Mouse (Mus musculus): Measurements from ENCODE around the gene Ppm1b. TPM values are rescaled to one million over a fixed set of nuclear protein-coding genes. Genes with fewer than 3 reads are reported as not detected.
A peak's percentile ranks its signal among the peaks of the same experiment; 100 is the strongest.

Gene Ppm1b
- polyA plus RNA-seq, 1 experiment from 2014 or later = 63.4 TPM

DNA sequence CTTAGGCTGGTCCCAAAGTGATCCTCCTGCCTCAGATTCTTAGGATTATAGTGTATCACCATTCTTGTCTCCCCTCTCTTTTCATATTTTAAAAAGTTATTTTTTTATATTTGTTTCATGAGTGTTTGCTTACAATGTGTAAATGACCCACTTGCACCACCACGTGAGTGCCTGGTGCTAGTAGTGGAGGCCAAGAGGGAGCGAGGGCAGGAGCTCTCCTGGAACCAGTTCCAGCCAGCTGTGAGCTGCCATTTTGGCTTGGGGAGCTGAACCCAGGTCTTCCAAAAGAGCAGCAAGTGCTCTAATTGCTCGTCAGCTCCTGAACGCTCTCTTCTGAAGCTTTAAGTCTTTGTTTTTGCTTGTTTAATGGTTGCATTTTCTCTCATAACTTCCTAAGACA is 3.6 kb downstream of the Ppm1b start:
- Histone ChIP-seq H3K36me3 (ENCODE audit: control insufficient read depth, insufficient read depth, low read length) (no peaks in the 10 kb centered on the region), H3K27me3 (ENCODE audit: control insufficient read depth, insufficient read depth, low read length) (no peaks in the 10 kb centered on the region), H3K4me2 (replicated peaks; ENCODE audit: low read depth, low read length) (peak overlapping the region; percentile 66), H3K9me3 (ENCODE audit: control insufficient read depth, low read depth, low read length) (no peaks in the 10 kb centered on the region), H3K9ac (replicated peaks; ENCODE audit: low read depth, low read length) (no peak overlapping the region), H3K27ac (ENCODE audit: low read length) (no peak overlapping the region), H3K4me1 (ENCODE audit: control insufficient read depth, insufficient read depth, low read length) (peaks cover 18% of the 10 kb centered on the region), H3K4me3 (ENCODE audit: low read depth, low read length) (peak overlapping the region; percentile 96)
- no peak for ATAC-seq (ENCODE audit: insufficient number of reproducible peaks, insufficient read depth, low FRiP score, low read depth)
- WGBS = 78% methylated on average over 4 of the region's 4 CpGs

DNA sequence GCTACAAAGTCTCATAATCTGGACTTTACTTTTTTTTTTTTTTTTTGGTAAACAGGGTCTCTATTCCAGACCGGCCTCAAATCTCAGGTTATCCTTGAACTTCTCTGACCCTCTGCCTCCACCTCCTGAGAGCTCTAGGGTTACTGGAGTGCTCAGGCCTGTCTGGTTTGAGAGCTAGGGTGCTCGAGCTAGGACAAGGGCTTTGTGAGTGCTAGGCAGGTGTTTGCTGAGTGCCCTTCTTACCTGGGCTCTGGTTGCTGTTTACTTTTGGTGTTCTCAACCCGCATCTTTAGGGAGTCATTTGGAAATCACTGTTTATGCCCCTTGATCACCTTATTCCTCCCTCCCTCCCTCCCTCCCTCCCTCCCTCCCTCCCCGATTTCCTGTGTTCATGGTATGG is 5.5 kb downstream of the Ppm1b start:
- 56% methylated on average over 4 of the region's 4 CpGs for WGBS
- Histone ChIP-seq H3K4me3 (ENCODE audit: low read depth, low read length) (no peak overlapping the region), H3K9ac (replicated peaks; ENCODE audit: low read depth, low read length) (no peak overlapping the region), H3K27ac (ENCODE audit: low read length) (no peak overlapping the region), H3K9me3 (ENCODE audit: control insufficient read depth, low read depth, low read length) (no peaks in the 10 kb centered on the region; the same call in 1 of the 2 replicates), H3K4me1 (ENCODE audit: control insufficient read depth, insufficient read depth, low read length) (peaks cover 13% of the 10 kb centered on the region), H3K27me3 (ENCODE audit: control insufficient read depth, insufficient read depth, low read length) (no peaks in the 10 kb centered on the region), H3K4me2 (replicated peaks; ENCODE audit: low read depth, low read length) (no peak overlapping the region), H3K36me3 (ENCODE audit: control insufficient read depth, insufficient read depth, low read length) (no peaks in the 10 kb centered on the region)
- no peak for ATAC-seq (ENCODE audit: insufficient number of reproducible peaks, insufficient read depth, low FRiP score, low read depth)

DNA sequence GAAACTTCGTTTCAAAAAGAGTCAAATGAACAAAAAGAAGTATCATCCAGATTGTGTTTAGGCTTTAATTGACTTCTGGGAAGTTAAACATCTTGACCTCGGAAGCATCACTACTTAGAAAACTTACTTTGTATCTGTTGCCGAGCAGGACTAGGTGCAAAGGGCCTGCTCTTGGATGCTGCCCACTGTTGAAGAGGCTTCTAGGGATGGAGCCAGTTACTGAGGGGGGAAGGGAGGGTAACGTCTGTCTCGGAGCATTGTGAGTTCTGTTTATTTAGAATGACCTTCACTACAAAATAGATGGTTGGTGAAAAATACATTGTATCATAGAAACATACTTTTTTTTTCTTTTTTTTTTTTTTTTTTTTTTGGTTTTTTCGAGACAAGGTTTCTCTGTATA is 7.1 kb downstream of the Ppm1b start:
- no peak for ATAC-seq (ENCODE audit: insufficient number of reproducible peaks, insufficient read depth, low FRiP score, low read depth)
- no peaks in the 10 kb centered on the region for H3K36me3 ChIP-seq (ENCODE audit: control insufficient read depth, insufficient read depth, low read length)
- H3K9me3 ChIP-seq (ENCODE audit: control insufficient read depth, low read depth, low read length) = no peaks in the 10 kb centered on the region; the same call in 1 of the 2 replicates
- no peak overlapping the region for H3K27ac ChIP-seq (ENCODE audit: low read length)
- 68% methylated on average over 6 of the region's 6 CpGs for WGBS
- no peak overlapping the region for H3K4me3 ChIP-seq (ENCODE audit: low read depth, low read length)
- no peak overlapping the region for H3K4me2 ChIP-seq (replicated peaks; ENCODE audit: low read depth, low read length)
- H3K4me1 ChIP-seq (ENCODE audit: control insufficient read depth, insufficient read depth, low read length) = peaks cover 13% of the 10 kb centered on the region
- H3K9ac ChIP-seq (replicated peaks; ENCODE audit: low read depth, low read length) = no peak overlapping the region
- no peaks in the 10 kb centered on the region for H3K27me3 ChIP-seq (ENCODE audit: control insufficient read depth, insufficient read depth, low read length)

DNA sequence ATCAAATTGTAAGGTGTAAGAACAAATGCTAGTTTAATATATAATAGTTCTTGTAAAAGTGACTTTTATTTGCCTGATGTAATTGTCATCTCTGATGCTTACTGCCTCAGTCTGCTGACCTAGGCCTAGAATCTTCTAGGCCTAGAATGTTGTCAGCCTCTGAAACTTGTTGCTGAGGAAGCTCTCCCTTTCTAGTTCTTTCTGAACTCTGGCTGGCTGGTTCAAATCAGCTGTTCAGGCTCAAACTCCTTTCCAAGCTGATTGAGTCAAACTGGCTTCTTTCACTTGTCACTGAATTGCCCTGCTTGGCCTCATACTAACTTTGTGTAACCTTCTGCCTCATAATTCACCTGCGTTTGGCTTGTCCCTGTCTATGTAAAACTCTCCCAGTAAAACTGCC is 9.7 kb downstream of the Ppm1b start:
- Histone ChIP-seq H3K27me3 (ENCODE audit: control insufficient read depth, insufficient read depth, low read length) (no peaks in the 10 kb centered on the region), H3K4me3 (ENCODE audit: low read depth, low read length) (no peak overlapping the region), H3K4me2 (replicated peaks; ENCODE audit: low read depth, low read length) (no peak overlapping the region), H3K27ac (ENCODE audit: low read length) (no peak overlapping the region), H3K9me3 (ENCODE audit: control insufficient read depth, low read depth, low read length) (no peaks in the 10 kb centered on the region; the same call in 1 of the 2 replicates), H3K4me1 (ENCODE audit: control insufficient read depth, insufficient read depth, low read length) (no peaks in the 10 kb centered on the region), H3K36me3 (ENCODE audit: control insufficient read depth, insufficient read depth, low read length) (no peaks in the 10 kb centered on the region), H3K9ac (replicated peaks; ENCODE audit: low read depth, low read length) (no peak overlapping the region)
- no peak for ATAC-seq (ENCODE audit: insufficient number of reproducible peaks, insufficient read depth, low FRiP score, low read depth)
- WGBS = 89% methylated on average over 1 of the region's 1 CpGs

DNA sequence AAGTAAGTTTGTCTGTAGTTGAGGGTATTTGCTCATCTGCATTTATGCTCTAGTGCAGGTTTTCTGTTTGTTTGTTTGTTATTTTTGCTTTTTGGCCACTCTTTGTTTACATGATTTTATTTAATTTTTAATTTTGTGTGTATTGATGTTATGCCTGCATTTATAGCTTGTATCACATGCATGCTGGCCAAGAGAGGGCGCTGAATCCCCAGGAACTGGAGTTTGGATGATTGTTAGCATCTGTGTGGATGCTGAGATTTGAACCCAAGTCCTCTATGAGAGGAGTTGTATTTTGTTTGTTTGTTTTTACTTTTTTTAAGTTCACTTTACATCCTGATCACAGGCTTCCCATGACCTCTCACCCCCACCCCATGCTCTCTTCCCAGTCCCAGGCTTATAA is 10.5 kb downstream of the Ppm1b start:
- H3K27ac ChIP-seq (ENCODE audit: low read length) = no peak overlapping the region
- no peaks in the 10 kb centered on the region; the same call in 1 of the 2 replicates for H3K9me3 ChIP-seq (ENCODE audit: control insufficient read depth, low read depth, low read length)
- H3K9ac ChIP-seq (replicated peaks; ENCODE audit: low read depth, low read length) = no peak overlapping the region
- 64% methylated on average over 1 of the region's 1 CpGs for WGBS
- no peaks in the 10 kb centered on the region for H3K4me1 ChIP-seq (ENCODE audit: control insufficient read depth, insufficient read depth, low read length)
- ATAC-seq (ENCODE audit: insufficient number of reproducible peaks, insufficient read depth, low FRiP score, low read depth) = no peak
- H3K4me2 ChIP-seq (replicated peaks; ENCODE audit: low read depth, low read length) = no peak overlapping the region
- no peaks in the 10 kb centered on the region for H3K27me3 ChIP-seq (ENCODE audit: control insufficient read depth, insufficient read depth, low read length)
- no peak overlapping the region for H3K4me3 ChIP-seq (ENCODE audit: low read depth, low read length)
- H3K36me3 ChIP-seq (ENCODE audit: control insufficient read depth, insufficient read depth, low read length) = no peaks in the 10 kb centered on the region

DNA sequence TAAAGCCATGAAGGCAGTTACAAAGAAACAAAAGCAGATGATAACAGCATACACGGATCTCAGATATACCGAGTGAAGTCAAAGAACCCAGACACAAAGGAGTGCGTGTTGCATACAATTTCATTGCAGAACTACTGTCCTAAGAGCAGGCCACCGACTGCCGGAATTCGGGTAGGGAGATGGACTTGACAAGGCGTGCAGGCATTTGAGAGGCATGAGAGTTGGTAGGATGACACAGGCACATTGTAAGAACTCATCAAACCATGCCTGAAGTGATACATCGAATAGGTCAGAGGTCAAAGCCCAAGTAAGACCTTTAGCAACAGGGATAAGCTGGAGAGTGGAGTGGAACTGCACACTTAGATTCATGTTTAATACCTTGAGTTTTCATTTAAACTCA is 13.4 kb downstream of the Ppm1b start:
- H3K36me3 ChIP-seq (ENCODE audit: control insufficient read depth, insufficient read depth, low read length) = no peaks in the 10 kb centered on the region
- no peaks in the 10 kb centered on the region for H3K27me3 ChIP-seq (ENCODE audit: control insufficient read depth, insufficient read depth, low read length)
- H3K4me3 ChIP-seq (ENCODE audit: low read depth, low read length) = no peak overlapping the region
- H3K9ac ChIP-seq (replicated peaks; ENCODE audit: low read depth, low read length) = no peak overlapping the region
- no peaks in the 10 kb centered on the region; the same call in 1 of the 2 replicates for H3K9me3 ChIP-seq (ENCODE audit: control insufficient read depth, low read depth, low read length)
- ATAC-seq (ENCODE audit: insufficient number of reproducible peaks, insufficient read depth, low FRiP score, low read depth) = no peak
- WGBS = 81% methylated on average over 8 of the region's 8 CpGs
- H3K4me2 ChIP-seq (replicated peaks; ENCODE audit: low read depth, low read length) = no peak overlapping the region
- no peaks in the 10 kb centered on the region for H3K4me1 ChIP-seq (ENCODE audit: control insufficient read depth, insufficient read depth, low read length)
- H3K27ac ChIP-seq (ENCODE audit: low read length) = no peak overlapping the region

DNA sequence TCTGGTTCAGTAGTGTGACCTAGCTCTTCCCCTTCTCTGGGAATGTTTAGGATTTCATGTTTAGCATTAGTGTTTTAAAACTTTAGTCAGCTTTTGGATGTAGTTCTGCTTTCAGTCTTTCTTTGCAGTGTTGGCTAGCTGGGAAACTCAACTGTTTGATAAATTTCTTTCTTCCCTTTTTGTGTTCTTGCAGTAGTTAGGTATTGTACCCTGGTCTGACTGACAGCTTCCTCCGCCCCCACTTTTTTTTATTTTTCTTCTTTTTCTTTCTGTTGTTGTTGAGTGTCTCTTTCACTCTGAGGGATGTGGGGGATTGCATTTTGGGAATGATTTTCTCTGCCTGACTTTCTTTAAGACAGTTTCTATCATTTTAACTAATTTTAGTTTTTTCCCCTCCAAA is 25.2 kb downstream of the Ppm1b start:
- Histone ChIP-seq H3K36me3 (ENCODE audit: control insufficient read depth, insufficient read depth, low read length) (no peaks in the 10 kb centered on the region), H3K4me1 (ENCODE audit: control insufficient read depth, insufficient read depth, low read length) (no peaks in the 10 kb centered on the region), H3K27me3 (ENCODE audit: control insufficient read depth, insufficient read depth, low read length) (no peaks in the 10 kb centered on the region), H3K9ac (replicated peaks; ENCODE audit: low read depth, low read length) (no peak overlapping the region), H3K4me2 (replicated peaks; ENCODE audit: low read depth, low read length) (no peak overlapping the region), H3K27ac (ENCODE audit: low read length) (no peak overlapping the region), H3K9me3 (ENCODE audit: control insufficient read depth, low read depth, low read length) (no peaks in the 10 kb centered on the region), H3K4me3 (ENCODE audit: low read depth, low read length) (no peak overlapping the region)
- 100% methylated on average over 1 of the region's 1 CpGs for WGBS
- no peak for ATAC-seq (ENCODE audit: insufficient number of reproducible peaks, insufficient read depth, low FRiP score, low read depth)

DNA sequence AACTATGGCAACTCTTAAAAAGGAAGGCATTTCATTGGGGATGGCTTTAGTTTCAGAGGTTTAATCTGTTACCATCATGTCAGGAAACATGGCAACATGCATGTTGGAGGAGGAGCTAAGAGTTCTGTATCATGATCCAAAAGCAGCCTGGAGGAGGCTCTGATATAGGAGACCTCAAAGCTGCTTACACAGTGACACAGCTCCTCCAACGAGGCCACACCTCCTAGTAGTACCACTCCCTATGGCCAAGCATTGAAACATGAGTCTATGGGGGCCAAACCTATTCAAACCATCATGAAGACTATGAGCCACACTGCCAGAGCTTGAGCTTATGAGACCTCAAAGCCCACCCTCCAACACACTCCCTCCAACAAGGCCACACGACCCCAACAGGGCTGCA is 26.2 kb downstream of the Ppm1b start:
- H3K27me3 ChIP-seq (ENCODE audit: control insufficient read depth, insufficient read depth, low read length) = no peaks in the 10 kb centered on the region
- H3K4me3 ChIP-seq (ENCODE audit: low read depth, low read length) = no peak overlapping the region
- H3K9ac ChIP-seq (replicated peaks; ENCODE audit: low read depth, low read length) = no peak overlapping the region
- no peaks in the 10 kb centered on the region for H3K9me3 ChIP-seq (ENCODE audit: control insufficient read depth, low read depth, low read length)
- no peak for ATAC-seq (ENCODE audit: insufficient number of reproducible peaks, insufficient read depth, low FRiP score, low read depth)
- no peaks in the 10 kb centered on the region for H3K4me1 ChIP-seq (ENCODE audit: control insufficient read depth, insufficient read depth, low read length)
- 85% methylated on average over 2 of the region's 2 CpGs for WGBS
- no peaks in the 10 kb centered on the region for H3K36me3 ChIP-seq (ENCODE audit: control insufficient read depth, insufficient read depth, low read length)
- H3K4me2 ChIP-seq (replicated peaks; ENCODE audit: low read depth, low read length) = no peak overlapping the region
- no peak overlapping the region for H3K27ac ChIP-seq (ENCODE audit: low read length)

DNA sequence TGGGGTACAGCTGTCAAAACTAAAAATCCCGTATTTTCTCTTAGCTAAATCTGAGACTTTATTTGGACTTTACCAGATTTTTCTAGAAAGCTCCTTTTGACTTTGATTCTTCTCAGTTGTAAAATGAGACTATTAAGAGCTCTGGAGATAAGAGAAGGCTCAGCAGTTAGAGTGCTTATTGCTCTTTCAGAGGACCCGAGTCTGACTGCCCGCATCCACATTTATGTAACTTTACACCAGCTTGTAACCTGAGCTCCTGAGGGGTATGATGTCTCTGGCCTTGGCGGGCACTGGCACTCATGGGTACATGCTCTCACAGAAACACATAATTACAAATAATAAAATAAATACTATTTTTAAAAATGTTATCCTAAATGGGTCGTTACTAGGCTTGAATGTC is 29.8 kb downstream of the Ppm1b start:
- Histone ChIP-seq H3K27me3 (ENCODE audit: control insufficient read depth, insufficient read depth, low read length) (no peaks in the 10 kb centered on the region), H3K4me3 (ENCODE audit: low read depth, low read length) (no peak overlapping the region), H3K4me1 (ENCODE audit: control insufficient read depth, insufficient read depth, low read length) (no peaks in the 10 kb centered on the region), H3K27ac (ENCODE audit: low read length) (no peak overlapping the region), H3K4me2 (replicated peaks; ENCODE audit: low read depth, low read length) (no peak overlapping the region), H3K9ac (replicated peaks; ENCODE audit: low read depth, low read length) (no peak overlapping the region), H3K36me3 (ENCODE audit: control insufficient read depth, insufficient read depth, low read length) (no peaks in the 10 kb centered on the region), H3K9me3 (ENCODE audit: control insufficient read depth, low read depth, low read length) (no peaks in the 10 kb centered on the region)
- WGBS = 46% methylated on average over 5 of the region's 5 CpGs
- no peak for ATAC-seq (ENCODE audit: insufficient number of reproducible peaks, insufficient read depth, low FRiP score, low read depth)

Data from stomach, embryonic 14.5 days (tissue).